Mouse (Mus musculus) kidney, embryonic 16.5 days (tissue): ENCODE results near the gene Zfp54. TPM values are rescaled to one million over a fixed set of nuclear protein-coding genes. Genes with fewer than 3 reads are reported as not detected.
"Not testable (repeated sequence)": the region's sequence is repeated elsewhere in the genome, so short reads cannot be mapped to it uniquely, and the experiment has no call there.

Experiments used
- ATAC-seq: fragments of 200-750 bp; cut with Nextera tagmentation; 2 replicates; pipeline ENCODE4 v1.8.0; 2017; ENCODE audit warnings: moderate TSS enrichment; ENCODE audit not compliant: low FRiP score, low TSS enrichment
- H3K27ac ChIP-seq: fragments of 300-500 bp; sonication (generic); 2 replicates; pipeline ENCODE4 v1.5.1; 2014; ENCODE audit warnings: low read length
- H3K27me3 ChIP-seq: fragments of 300-500 bp; sonication (generic); 2 replicates; pipeline ENCODE4 v1.6.1; 2014; ENCODE audit warnings: low read length, control low read depth, mixed read lengths; ENCODE audit not compliant: insufficient read depth
- H3K36me3 ChIP-seq: fragments of 300-500 bp; sonication (generic); 2 replicates; pipeline ENCODE4 v1.6.1; 2014; ENCODE audit warnings: low read length, control low read depth, mixed read lengths; ENCODE audit not compliant: insufficient read depth
- H3K4me1 ChIP-seq: fragments of 300-500 bp; sonication (generic); 2 replicates; pipeline ENCODE4 v1.6.1; 2014; ENCODE audit warnings: low read length, control low read depth, mixed read lengths; ENCODE audit not compliant: insufficient read depth
- H3K4me2 ChIP-seq: fragments of 300-500 bp; sonication (generic); replicated peaks from 2 replicates; pipeline ENCODE4 v1.6.1; 2014; ENCODE audit warnings: low read depth, low read length
- H3K4me3 ChIP-seq: fragments of 300-500 bp; sonication (generic); 2 replicates; pipeline ENCODE4 v1.5.1; 2014; ENCODE audit warnings: mild to moderate bottlenecking, low read length
- H3K9ac ChIP-seq: fragments of 300-500 bp; sonication (generic); replicated peaks from 2 replicates; pipeline ENCODE4 v1.6.1; 2014; ENCODE audit warnings: low read length
- H3K9me3 ChIP-seq: fragments of 300-500 bp; sonication (generic); 2 replicates; pipeline ENCODE4 v1.6.1; 2016; ENCODE audit warnings: low read length, control low read depth
- WGBS: fragments of 180-500 bp; shearing (Covaris S2); extraction: QIAGEN DNeasy Blood & Tissue Kit; methylation state at CpG from one replicate; pipeline ENCODE4 v1.1.7; 2014; 5-methylcytosine and 5-hydroxymethylcytosine counted together
- polyA plus RNA-seq: library from polyadenylated mRNA; unstranded; fragments of >200 nt; fragmentation: Nextera tagmentation; extraction: Ambion mirVana; gene quantifications from 2 replicates; pipeline ENCODE4 v1.2.1, GENCODE M21; 2015

Gene Zfp54
- polyA plus RNA-seq, 1 experiment from 2014 or later = 7.4 TPM

DNA sequence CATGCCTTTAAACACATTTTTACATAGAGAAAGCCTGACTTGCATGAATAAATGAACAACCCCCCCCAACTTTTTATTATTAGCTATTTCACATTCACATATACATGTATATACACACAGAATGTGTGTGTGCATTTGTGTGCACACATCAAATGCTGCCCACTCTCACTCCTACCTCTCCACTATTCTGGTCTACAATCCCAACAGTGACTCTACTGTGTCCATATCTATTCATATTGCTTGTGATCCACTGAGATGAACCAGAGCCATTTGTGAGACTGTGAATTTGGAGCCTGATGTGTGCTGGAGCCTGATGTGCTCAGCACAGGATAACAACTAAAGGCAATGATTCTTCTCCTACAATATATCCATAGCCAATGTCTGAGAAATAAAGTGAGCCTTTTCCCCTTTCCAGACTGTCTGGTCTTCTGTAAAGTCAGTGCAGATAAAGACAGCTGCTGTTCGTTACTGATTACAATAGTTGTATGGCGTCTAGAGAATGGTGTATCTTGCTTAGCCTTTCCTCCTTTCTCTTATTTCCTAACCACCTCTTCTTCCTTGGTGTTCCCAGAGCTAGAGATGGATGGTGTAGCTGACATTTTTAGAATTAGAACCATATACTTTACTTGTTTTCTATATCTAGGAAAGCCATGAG is 49.8 kb downstream of the Zfp54 start:
- WGBS = 69% methylated on average over 2 of the region's 2 CpGs
- Histone ChIP-seq H3K27ac (peak overlapping the region; percentile 80), H3K4me2 (peak overlapping the region; percentile 38), H3K36me3 (no peaks in the 10 kb centered on the region), H3K9me3 (no peaks in the 10 kb centered on the region), H3K27me3 (no peaks in the 10 kb centered on the region), H3K4me3 (no peak overlapping the region), H3K4me1 (peaks cover 19% of the 10 kb centered on the region), H3K9ac (no peak overlapping the region)
- no peak for ATAC-seq

GRCm38 (mm10) chr17:21473362-21474190 is 50.5 kb downstream of the Zfp54 start:
- ATAC-seq = peak; percentile 97
- Histone ChIP-seq H3K9ac (peak overlapping the region; percentile 31; the same call in 1 of the 2 replicates), H3K9me3 (no peaks in the 10 kb centered on the region), H3K27ac (peak overlapping the region; percentile 80), H3K36me3 (no peaks in the 10 kb centered on the region), H3K27me3 (no peaks in the 10 kb centered on the region), H3K4me1 (peaks cover 19% of the 10 kb centered on the region), H3K4me3 (0 out of 2 replicates have a peak overlapping the region, but pooled peaks have one; percentile 15), H3K4me2 (peak overlapping the region; percentile 38)
- WGBS = 5% methylated on average over 14 of the region's 14 CpGs

DNA sequence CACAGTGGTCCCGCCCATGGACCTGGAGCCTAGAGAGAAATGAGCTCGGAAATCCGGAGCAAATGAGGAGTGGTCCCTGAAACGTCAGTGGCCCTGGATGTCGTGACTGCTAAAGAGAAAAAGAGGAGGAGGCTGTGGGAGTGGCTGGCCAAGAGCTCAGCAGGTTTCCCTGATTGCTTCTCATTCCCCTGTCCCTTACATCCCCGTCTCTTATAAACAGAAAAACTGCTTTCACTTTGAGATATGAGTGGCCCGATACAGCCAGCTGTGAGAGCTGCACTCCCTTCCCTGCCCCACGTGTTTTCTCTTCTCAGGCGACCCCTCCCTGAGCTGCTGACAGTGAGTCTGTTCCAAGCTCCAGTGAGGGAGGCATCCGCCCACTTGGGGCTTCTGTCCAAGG is 51.7 kb downstream of the Zfp54 start:
- H3K27ac ChIP-seq, H3K9me3 ChIP-seq, ATAC-seq, H3K4me3 ChIP-seq, H3K36me3 ChIP-seq, H3K27me3 ChIP-seq, H3K9ac ChIP-seq: not testable (repeated sequence)
- WGBS = 4% methylated on average over 8 of the region's 10 CpGs
- peaks cover 19% of the 10 kb centered on the region for H3K4me1 ChIP-seq
- H3K4me2 ChIP-seq = peak overlapping the region; percentile 34

- not testable (repeated sequence) for H3K27me3 ChIP-seq, ATAC-seq, H3K9me3 ChIP-seq, H3K4me2 ChIP-seq, H3K27ac ChIP-seq, H3K4me3 ChIP-seq, H3K36me3 ChIP-seq, H3K9ac ChIP-seq
- 58% methylated on average over 1 of the region's 1 CpGs for WGBS
- peaks cover 19% of the 10 kb centered on the region for H3K4me1 ChIP-seq
Observed at GRCm38 (mm10) chr17:21475290-21475689, 52.3 kb downstream of the Zfp54 start.

GRCm38 (mm10) chr17:21476351-21476750 is 53.3 kb downstream of the Zfp54 start:
- not testable (repeated sequence) for H3K4me3 ChIP-seq, ATAC-seq, H3K9ac ChIP-seq, H3K27me3 ChIP-seq, H3K9me3 ChIP-seq, H3K27ac ChIP-seq, H3K4me2 ChIP-seq, H3K36me3 ChIP-seq
- WGBS = 82% methylated on average over 4 of the region's 9 CpGs
- peaks cover 19% of the 10 kb centered on the region for H3K4me1 ChIP-seq

DNA sequence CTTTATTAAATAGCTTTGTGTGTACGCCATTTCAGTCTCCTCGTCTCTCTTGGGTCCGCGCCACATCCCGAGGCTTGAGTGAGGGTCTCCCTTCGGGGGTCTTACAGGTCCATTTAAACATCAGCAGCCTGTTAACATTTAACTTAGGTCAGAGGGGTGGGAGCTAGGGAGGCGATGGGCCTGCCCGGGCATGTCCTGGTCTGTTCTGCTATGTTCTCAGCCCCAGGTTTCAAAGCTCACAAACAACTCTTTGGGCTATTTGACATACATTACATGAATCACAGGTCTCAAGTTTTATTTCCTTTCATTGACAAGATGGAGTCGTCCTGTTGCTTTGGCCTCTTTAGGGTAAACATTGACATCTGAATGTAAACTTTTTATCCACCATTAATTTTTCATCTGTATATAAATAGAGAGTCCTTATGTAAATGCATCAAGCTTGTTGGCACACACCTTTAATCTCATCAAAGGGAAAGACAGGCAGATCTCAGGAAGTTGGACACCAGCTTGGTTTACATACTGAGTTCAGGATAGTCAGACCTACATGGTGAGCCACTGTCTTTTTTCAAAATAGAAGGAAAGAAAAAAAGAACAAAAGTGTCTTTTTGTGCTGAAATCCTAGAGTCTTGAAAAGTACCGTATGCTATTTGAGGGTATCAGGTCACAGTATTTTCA is 55.2 kb downstream of the Zfp54 start:
- not testable (repeated sequence) for H3K4me2 ChIP-seq, H3K4me1 ChIP-seq, H3K9me3 ChIP-seq, H3K4me3 ChIP-seq, H3K27ac ChIP-seq, H3K9ac ChIP-seq, H3K27me3 ChIP-seq, H3K36me3 ChIP-seq, ATAC-seq
- WGBS = 69% methylated on average over 8 of the region's 10 CpGs

Other genes with a start within 250 kb of the Zfp54 start
- not detected in 2 replicates for gene Vmn1r234, start 197.1 kb upstream of the Zfp54 start, polyA plus RNA-seq
- not detected in 2 replicates for gene Vmn1r235, start 166.8 kb upstream of the Zfp54 start, polyA plus RNA-seq
- not detected in 2 replicates for gene Vmn1r236, start 140.3 kb upstream of the Zfp54 start, polyA plus RNA-seq
- not detected in 2 replicates for gene Vmn1r237, start 111.4 kb upstream of the Zfp54 start, polyA plus RNA-seq
- gene Zfp677, start 39.5 kb upstream of the Zfp54 start, polyA plus RNA-seq = 3.9 and 4.1 TPM in 2 replicates
- gene Zfp51, start 27.1 kb downstream of the Zfp54 start, polyA plus RNA-seq = 16.6 and 17.4 TPM in 2 replicates
- gene Zfp53, start 65.8 kb downstream of the Zfp54 start, polyA plus RNA-seq = 11.4 and 12.3 TPM in 2 replicates
- 4.9 and 5.2 TPM in 2 replicates for gene Zfp52, start 112.3 kb downstream of the Zfp54 start, polyA plus RNA-seq
- gene Zfp948, start 143.8 kb downstream of the Zfp54 start, polyA plus RNA-seq = 20.5 and 20.6 TPM in 2 replicates
- 4.4 and 4.6 TPM in 2 replicates for gene Zfp983, start 227.4 kb downstream of the Zfp54 start, polyA plus RNA-seq